Mouse (Mus musculus): ENCODE measurements at regions not wholly inside any gene's neighbourhood (a gene's known extent, or its start where the extent isn't known, plus 50 kb on each side); places are given as distances from the start of the nearest gene placed in this dataset.

DNA sequence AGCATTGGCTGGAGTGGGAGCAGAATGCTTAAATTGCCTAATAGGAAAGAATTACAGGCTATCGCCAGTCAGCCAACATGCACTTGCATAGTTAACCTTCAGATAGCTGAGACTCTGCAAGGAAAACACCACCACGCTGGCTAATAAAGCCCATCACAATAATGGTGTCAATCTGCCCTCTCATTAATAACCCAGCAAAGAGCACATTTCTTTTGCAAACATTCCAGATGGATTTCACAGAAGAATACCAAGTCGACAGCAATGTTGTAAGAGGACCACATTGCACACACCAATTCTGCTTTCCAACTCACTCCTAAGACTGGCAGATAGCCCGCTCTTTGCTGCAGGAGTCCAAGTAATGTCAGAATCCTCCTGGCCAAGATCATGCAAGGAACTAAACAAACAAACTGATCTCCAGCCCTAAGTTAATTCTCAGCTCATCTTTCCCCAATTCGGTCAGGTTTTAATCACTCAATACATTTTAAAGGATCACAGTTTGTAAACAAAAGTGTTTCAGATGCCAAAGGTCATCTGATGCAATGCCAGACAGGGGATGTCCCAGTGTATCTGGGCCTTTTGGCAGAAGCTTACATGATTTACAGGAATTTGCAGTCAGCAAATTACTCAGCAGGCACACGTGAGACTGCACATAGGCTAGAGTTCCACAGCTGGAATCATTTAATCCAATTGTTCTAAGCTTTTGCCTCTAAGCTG is 198.4 kb downstream of the Klf6 start:
- in situ Hi-C loops (cut with MseI, MboI), result no loop called here

- in situ Hi-C loops (cut with MseI, MboI), result no loop called here
These were observed 199.1 kb downstream of the Klf6 start for GRCm38 (mm10) chr13:6060229-6060845.

DNA sequence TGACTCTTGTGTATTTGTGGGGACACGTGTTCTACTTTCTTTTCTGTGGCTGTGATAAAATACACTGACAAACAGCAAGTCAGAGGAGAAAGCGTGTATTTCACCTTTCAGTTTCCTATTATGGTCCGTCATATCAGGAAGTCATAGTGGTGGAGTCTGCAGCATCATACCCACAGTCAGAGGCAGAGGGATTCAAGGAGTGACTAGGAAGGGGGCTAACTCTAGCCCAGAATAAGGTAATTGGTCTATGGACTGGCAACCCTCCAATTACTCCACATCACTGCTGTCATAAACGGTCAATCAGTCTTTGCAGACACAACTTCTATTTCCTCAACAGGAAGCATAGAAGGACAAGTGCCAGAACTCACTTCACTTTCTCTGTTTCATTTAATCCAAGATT is 201.0 kb downstream of the Klf6 start:
- in situ Hi-C loops (cut with MseI, MboI), result no loop called here

- in situ Hi-C loops (cut with MseI, MboI), result no loop called here
These were observed 201.6 kb downstream of the Klf6 start for GRCm38 (mm10) chr13:6062729-6063386.

GRCm38 (mm10) chr13:6076978-6077825 is 215.9 kb downstream of the Klf6 start:
- in situ Hi-C loops (cut with MseI, MboI), result no loop called here

GRCm38 (mm10) chr13:6085891-6086290 is 224.6 kb downstream of the Klf6 start:
- in situ Hi-C loops (cut with MseI, MboI), result no loop called here

DNA sequence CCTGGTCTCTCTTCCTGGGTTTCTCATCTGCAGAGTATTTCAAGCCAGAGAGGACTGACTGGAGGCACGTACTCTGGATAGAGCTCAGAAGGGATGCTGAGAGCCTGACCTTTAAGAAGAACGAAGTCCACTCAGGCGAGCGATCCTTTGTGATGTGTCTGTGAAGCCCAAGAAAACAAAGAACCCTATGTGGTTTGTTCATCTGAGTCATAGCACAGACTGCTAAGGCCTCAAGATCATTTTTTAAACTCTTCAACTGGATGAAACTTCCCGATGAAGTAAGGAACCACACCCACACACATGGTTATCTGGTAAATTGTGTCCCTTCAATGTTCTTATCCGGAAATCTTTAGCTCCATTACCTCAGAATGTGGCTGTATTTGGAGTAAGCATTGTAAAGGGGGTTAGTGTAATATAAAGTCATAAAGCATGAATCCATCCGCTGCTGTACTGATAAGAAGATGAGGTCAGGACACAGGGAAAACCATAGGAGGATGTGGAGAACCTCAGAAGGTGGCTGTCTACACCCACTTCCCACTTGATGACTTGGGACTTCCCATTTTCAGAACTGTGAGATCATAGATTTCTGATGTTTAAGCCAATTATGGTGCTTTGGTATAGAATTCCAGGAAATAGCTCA is 247.9 kb downstream of the Klf6 start:
- in situ Hi-C loops (cut with MseI, MboI), result no loop called here

GRCm38 (mm10) chr13:6119703-6120102 is 258.4 kb downstream of the Klf6 start:
- in situ Hi-C loops (cut with MseI, MboI), result no loop called here

- in situ Hi-C loops (cut with MseI, MboI), result no loop called here
These were observed 266.0 kb downstream of the Klf6 start for GRCm38 (mm10) chr13:6127311-6127710.

DNA sequence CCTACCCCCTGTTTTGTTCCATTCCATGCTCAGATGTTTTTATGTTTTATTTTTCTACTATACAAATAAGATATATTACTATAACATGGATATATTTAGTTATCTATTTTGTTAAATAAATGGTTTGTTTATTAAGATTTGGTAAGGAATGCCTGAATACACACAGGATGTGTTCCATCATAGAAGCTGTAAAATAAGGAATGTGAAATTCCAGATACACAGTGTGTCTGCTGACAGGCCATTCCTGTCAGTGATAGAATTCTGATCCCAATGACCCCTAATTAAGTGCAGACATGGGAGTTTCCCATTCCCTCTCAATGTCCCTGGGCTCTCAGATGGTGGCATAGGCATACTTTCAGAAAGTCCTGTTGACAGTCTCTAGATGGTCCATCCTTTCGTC is 267.6 kb downstream of the Klf6 start:
- in situ Hi-C loops (cut with MseI, MboI), result no loop called here

DNA sequence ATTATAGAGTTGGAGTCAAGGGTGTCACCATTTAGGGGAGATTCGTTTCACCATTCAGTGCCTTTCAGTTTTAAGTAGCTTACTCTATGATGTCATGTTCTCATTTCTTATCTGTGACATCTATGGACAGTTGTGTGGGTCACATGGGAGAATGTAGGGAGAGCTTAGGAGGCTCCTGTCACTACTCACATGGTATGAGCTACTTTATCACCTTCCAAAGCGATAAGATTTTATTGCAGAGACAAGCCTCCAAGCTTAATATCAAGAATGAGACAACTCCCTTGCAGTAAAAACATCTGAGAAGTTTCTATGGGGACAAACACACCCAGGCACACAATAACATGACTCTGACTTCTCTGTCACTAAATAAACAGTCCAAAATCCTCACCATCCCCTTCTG is 270.1 kb downstream of the Klf6 start:
- in situ Hi-C loops (cut with MseI, MboI), result no loop called here

DNA sequence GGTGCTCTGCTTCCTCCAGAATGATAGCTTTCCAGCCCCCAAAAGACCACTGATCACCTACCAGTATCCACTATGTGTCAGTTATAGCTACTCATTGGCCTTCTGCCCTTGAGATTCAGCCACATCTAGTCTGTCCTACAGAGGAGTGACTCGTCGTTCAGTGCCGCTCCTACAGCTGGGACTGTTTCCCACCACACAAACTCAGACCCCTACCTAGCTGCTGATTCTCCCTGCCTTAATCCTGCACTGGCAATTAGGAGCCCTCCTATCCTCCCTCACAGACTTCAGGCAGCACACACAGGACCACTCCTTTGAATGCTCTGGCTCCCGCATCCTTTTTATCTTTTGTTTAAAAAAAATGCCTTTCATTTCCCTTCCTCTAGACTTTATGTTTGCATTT is 275.9 kb downstream of the Klf6 start:
- in situ Hi-C loops (cut with MseI, MboI), result no loop called here

DNA sequence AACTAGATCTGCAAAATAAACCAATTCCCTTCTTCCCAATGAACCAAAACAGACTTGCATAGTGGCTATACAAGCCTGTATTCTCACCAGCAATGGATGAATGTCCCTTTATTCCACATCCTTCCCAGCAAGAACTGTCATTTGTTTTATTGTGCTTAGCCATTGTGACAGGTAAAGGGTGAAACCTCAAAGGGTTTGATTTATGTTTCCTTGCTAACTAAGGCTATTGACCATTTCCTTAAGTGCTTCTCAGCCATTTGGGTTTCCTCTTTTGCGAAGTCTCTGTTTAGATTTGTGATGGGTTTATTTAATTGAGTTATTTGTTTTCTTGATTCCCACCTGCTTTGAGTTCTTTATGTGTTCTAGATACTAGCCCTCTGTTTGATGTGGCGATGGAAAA is 281.5 kb downstream of the Klf6 start:
- in situ Hi-C loops (cut with MseI, MboI), result no loop called here

- in situ Hi-C loops (cut with MseI, MboI), result no loop called here
These were observed 292.4 kb downstream of the Klf6 start for GRCm38 (mm10) chr13:6153657-6154056.

- in situ Hi-C loops (cut with MseI, MboI), result no loop called here
These were observed 294.9 kb downstream of the Klf6 start for GRCm38 (mm10) chr13:6156191-6156590.

- in situ Hi-C loops (cut with MseI, MboI), result no loop called here
These were observed 295.7 kb downstream of the Klf6 start for GRCm38 (mm10) chr13:6157029-6157428.

- in situ Hi-C loops (cut with MseI, MboI), result no loop called here
These were observed 296.7 kb downstream of the Klf6 start for GRCm38 (mm10) chr13:6157946-6158345.

- in situ Hi-C loops (cut with MseI, MboI), result no loop called here
These were observed 298.1 kb downstream of the Klf6 start for GRCm38 (mm10) chr13:6159412-6159811.

GRCm38 (mm10) chr13:6165916-6166315 is 304.6 kb downstream of the Klf6 start:
- in situ Hi-C loops (cut with MseI, MboI), result no loop called here

DNA sequence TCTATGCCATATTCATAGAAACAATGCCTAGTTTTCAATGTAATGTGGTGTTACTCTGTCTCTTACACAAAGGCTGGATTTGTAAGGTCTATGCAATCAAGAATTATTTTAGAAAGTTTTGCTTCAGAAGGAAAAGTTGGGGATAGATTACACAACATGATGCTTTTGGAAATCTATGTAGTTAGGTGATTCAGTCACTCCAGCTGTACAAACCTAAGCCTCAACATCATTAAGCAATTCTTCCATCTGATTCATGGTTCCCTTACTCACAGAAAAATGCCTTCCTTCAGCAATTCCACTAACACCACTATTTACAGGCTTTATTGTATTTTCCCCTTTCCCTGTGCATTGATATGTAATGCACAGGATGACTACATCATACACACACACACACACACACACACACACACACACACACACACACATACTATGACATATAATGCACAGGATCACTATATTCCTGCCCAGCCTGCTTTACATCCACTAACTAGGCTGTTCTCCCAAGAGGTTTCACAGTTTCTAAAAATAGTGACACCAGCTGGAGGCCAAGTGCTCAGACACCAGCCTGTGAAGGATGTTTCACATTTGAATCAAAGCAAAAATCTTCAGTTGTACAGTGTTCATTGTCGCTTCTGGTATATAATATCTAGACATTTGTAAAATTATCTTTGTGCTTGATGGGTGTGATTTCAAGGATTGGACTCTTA is 305.9 kb downstream of the Klf6 start:
- in situ Hi-C loops (cut with MseI, MboI), result no loop called here

DNA sequence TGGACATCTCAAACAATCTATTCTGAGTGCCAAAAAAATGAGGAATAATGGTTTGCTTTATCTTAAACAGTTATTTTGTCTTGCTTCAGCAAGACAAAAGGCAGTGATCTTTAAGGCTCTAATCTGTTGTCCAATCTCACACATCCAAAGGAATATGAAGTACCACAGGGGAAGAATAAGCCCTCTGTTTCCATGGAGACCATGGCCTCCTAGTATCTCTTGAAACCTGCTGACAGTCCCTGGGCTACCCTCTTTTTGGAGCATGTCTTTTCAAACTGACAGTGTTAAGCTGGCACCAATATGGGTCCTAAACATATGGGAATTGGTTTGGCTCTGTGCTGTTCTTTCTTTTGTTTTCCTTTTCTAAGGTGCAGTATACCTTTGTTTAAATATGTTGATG is 311.8 kb downstream of the Klf6 start:
- in situ Hi-C loops (cut with MseI, MboI), result no loop called here

All from mouse trophoblast stem cell (cell line).